Mouse (Mus musculus): ENCODE measurements at regions not wholly inside any gene's neighbourhood (a gene's known extent, or its start where the extent isn't known, plus 50 kb on each side); places are given as distances from the start of the nearest gene placed in this dataset.
"Not testable (repeated sequence)": the region's sequence is repeated elsewhere in the genome, so short reads cannot be mapped to it uniquely, and the experiment has no call there.

GRCm38 (mm10) chr16:79313301-79313700, 222.4 kb upstream of the Tmprss15 start:
- intact Hi-C loops (cut with DNase I) = no loop called here

GRCm38 (mm10) chr16:79312702-79313101, 221.8 kb upstream of the Tmprss15 start:
- DNase-seq = no peak
- intact Hi-C loops (cut with DNase I) = no loop called here

More at GRCm38 (mm10) chr16:79313301-79313700, 222.4 kb upstream of the Tmprss15 start:
- no peak for DNase-seq

GRCm38 (mm10) chr16:79308541-79308940, 217.6 kb upstream of the Tmprss15 start:
- intact Hi-C loops (cut with DNase I) = no loop called here

GRCm38 (mm10) chr16:79296621-79297020, 205.7 kb upstream of the Tmprss15 start:
- DNase-seq; intact Hi-C loops (cut with DNase I): not testable (repeated sequence)

More at GRCm38 (mm10) chr16:79308541-79308940, 217.6 kb upstream of the Tmprss15 start:
- DNase-seq = no peak

- intact Hi-C loops (cut with DNase I) = no loop called here
- DNase-seq = no peak
Measured at GRCm38 (mm10) chr16:79279006-79279405, 188.1 kb upstream of the Tmprss15 start.

- intact Hi-C loops (cut with DNase I) = no loop called here
- no peak for DNase-seq
Measured at GRCm38 (mm10) chr16:79256525-79256924, 165.6 kb upstream of the Tmprss15 start.

GRCm38 (mm10) chr16:79256084-79256483, 165.2 kb upstream of the Tmprss15 start:
- DNase-seq = no peak
- intact Hi-C loops (cut with DNase I) = no loop called here

- DNase-seq = no peak
- intact Hi-C loops (cut with DNase I) = no loop called here
Measured at GRCm38 (mm10) chr16:79240857-79241491, 150.1 kb upstream of the Tmprss15 start.

- intact Hi-C loops (cut with DNase I) = no loop called here
- no peak for DNase-seq
Measured at GRCm38 (mm10) chr16:79240191-79240590, 149.3 kb upstream of the Tmprss15 start.

- intact Hi-C loops (cut with DNase I) = no loop called here
- no peak for DNase-seq
Measured at GRCm38 (mm10) chr16:79191196-79191595, 100.3 kb upstream of the Tmprss15 start.

- intact Hi-C loops (cut with DNase I) = no loop called here
- DNase-seq = no peak
Measured at GRCm38 (mm10) chr16:79186471-79186870, 95.6 kb upstream of the Tmprss15 start.

- DNase-seq = no peak
- intact Hi-C loops (cut with DNase I) = no loop called here
Measured at GRCm38 (mm10) chr16:79182474-79182873, 91.6 kb upstream of the Tmprss15 start.

GRCm38 (mm10) chr16:79177299-79177999, 86.6 kb upstream of the Tmprss15 start:
- DNase-seq = no peak
- intact Hi-C loops (cut with DNase I) = no loop called here

- DNase-seq = no peak
- intact Hi-C loops (cut with DNase I) = no loop called here
Measured at GRCm38 (mm10) chr16:79176832-79177243, 85.9 kb upstream of the Tmprss15 start.

- intact Hi-C loops (cut with DNase I) = no loop called here
- DNase-seq = peak in 1 of 2 experiments; percentile 17
Measured at GRCm38 (mm10) chr16:79168193-79168592, 77.3 kb upstream of the Tmprss15 start.

GRCm38 (mm10) chr16:79142813-79143212, 51.9 kb upstream of the Tmprss15 start:
- DNase-seq = no peak
- intact Hi-C loops (cut with DNase I) = no loop called here
